Mouse (Mus musculus): ENCODE data around the gene Sik1. TPM values are rescaled to one million over a fixed set of nuclear protein-coding genes. Genes with fewer than 3 reads are reported as not detected.

Sik1 gene
- polyA plus RNA-seq, 1 experiment, result 19.8 TPM

GRCm38 (mm10) chr17:31854770-31855596 lies 621 bp downstream of the Sik1 start:
- DNase-seq (ENCODE audit: low read depth), result no peak

- DNase-seq (ENCODE audit: low read depth), result no peak
These were observed 2.0 kb downstream of the Sik1 start for GRCm38 (mm10) chr17:31853448-31854188.

DNA sequence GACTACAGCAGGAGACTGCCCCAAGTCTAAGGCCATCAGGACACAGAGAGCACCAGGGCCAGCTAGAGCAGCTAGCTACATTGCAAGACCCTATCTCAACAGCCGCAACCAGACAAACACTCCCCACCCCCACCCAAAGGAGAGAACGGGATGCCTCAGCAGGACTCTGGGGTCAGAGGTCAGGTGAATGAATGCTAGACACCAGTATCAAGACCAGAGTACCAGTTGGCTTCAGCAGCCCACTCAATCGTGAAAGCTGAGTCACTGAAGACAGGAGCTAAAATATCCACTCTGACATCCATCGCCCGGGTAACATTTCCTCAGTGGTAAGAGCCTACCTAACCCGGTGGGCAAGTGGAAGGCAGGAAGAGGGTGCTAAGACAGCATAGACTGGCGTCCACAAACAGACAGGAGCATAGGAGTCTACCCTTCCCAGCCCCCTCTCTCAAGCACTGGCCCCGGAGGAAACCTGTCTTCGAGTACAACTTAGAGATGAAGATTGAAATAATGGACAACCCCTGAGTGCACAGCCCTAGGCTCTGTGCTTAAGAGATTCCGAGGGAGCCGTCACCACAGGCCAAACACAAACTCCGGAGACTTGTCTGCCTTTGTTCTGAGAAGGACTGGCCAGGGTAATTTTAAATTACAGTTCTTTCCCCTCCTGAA lies 2.7 kb downstream of the Sik1 start:
- no peak for DNase-seq (ENCODE audit: low read depth)

- no peak for DNase-seq (ENCODE audit: low read depth)
These were observed 3.7 kb downstream of the Sik1 start for GRCm38 (mm10) chr17:31851816-31852476.

DNA sequence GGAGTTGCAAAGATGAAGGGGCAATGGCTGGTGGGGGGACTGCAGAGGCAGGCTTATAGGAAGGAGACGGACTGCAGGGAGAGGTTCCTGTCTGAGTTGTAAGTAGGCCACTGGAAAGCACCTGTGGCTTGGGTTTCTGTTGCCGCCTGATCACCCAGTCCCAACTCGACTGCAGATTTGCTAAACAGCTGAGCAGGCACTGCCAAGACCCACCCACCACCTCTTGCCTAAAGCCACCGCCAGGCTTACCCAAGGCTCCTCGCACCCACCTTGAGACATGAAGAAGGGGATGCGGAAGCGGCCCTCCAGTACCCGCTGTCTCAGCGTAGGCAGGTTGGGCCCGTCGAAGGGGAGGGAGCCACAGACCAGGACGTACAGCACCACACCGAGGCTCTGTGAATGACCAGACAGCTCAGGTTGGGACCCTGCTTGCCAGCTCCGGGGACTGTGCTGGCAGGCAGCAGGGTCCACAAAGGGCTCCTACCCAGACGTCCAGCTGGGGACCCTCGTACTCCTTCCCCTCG lies 5.1 kb downstream of the Sik1 start:
- DNase-seq (ENCODE audit: low read depth), result no peak

DNA sequence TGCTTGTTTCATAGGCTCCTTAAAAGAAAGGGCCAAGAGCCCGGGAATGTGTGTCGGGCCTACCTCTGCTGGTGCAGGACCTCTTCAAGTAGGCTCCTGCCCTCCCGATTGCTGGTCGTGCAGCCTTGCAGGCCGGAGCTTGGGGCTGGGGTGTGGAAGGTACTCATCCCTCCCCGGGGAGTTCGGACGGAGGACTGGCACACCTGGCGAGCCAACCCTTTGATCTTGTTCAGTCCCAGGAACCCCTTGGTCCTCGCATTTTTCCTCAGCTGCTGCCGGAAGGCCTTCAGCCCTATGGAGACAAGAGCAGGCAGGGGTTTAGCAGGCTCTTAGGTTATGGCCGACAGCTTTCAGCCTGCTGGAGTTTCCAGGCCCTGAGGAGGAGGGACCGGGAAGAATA lies 8.6 kb downstream of the Sik1 start:
- no peak for DNase-seq (ENCODE audit: low read depth)

DNA sequence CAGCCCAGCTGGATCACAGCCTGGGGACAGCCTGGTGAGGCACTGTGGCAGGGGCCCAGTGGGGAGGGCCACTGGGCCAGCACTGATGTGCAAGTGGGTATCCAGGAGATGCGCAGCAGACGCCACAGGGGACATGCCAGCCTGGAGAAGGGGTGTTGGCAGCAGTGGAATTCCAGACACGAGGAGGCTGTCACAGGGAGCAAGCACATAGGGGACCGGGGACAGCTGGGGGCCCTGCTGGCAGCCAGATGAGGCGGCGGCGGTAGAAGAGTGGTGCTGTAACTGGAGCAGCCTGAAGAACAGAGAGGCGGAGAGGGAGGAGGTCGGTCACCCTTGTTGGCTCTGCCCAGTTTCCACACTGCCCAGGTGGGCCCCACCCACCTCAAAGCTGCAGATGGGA lies 9.3 kb downstream of the Sik1 start:
- DNase-seq (ENCODE audit: low read depth), result no peak

DNA sequence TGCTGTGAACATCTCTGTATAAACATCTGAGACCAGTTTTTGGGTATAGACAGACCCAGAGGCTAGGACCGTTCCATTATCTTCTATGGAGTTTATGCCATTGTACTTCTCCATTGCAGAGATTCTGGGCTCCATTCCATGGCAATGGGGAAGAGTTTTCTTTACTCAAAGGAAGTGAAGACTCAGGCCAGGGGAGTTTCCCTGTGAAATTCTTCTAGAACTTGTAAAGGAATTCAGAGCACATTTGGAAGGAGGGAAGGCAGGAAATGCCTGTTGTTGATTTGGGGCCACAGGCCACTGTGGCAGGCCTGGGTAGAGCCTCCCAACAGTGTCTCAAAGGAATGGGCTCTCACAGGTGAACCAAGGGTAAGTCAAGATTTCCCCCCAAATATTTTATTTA lies 11.7 kb downstream of the Sik1 start:
- DNase-seq (ENCODE audit: low read depth), result no peak

GRCm38 (mm10) chr17:31842930-31843822 lies 12.4 kb downstream of the Sik1 start:
- DNase-seq (ENCODE audit: low read depth), result no peak

DNA sequence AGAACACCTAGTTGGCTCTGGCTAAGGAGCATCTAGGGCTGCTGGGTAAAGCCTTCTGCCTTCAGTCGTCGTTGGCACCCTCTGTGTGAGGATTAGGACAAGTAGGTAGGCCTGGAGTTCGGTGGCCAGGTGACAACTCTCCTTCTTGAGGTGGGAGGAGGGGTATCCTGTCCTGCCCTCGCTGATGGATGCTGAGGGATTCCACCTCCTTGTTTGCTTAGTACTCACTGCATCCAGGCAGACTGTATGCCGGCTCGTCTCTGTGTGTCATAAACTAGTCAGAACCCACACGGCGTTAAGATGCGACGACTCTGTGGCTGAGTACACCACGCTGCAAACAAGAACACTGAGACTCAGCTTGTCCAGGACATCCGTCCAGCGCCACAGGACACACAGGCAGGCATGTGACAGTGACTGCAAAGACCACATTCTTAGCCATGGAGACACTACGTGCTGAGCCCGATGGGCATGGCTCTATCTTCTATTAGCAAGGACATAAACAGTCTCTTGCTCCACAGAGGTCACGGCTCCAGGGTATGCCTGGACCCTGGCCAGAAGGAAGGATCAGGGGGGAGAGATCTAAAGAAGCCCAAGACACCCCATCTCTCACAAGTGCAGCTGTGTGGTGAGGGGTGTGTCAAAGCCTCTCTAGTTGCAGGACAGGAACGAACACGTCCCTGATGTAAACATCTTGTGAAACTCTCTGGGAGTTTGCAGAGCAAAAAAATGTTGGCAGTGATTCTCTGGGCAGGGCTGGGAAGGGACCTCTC lies 13.6 kb downstream of the Sik1 start:
- peak; percentile 86 for DNase-seq (ENCODE audit: low read depth)

- DNase-seq (ENCODE audit: low read depth), result no peak
These were observed 14.2 kb downstream of the Sik1 start for GRCm38 (mm10) chr17:31841453-31841841.

DNA sequence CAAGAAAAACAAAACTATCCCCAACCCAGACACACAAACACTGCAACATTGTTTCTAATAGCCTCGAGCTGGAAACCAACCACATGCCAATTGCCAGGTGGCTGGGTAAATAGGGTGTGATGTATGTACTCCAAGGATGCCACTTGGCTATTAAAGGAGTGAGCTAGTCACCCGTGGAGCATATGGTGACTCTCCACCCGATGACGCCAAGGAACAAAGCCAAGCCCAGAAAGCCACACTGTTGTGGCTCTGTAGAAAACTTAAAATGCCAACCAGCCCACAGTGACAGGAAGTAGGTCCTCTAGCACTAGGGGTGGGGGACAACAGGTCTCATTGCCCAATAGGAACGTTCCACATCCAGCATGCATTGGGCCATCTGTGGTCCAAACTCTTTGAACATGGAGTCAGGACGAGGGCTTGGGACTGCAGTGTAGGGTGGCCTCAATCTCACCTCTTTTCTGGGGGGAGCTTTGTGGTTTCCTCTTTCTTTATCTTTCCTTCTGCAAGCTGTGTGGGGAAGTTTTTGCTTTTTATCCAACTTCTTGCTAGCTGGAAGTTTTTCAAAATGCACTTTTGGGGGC lies 15.1 kb downstream of the Sik1 start:
- DNase-seq (ENCODE audit: low read depth), result no peak

- no peak for DNase-seq (ENCODE audit: low read depth)
These were observed 18.8 kb downstream of the Sik1 start for GRCm38 (mm10) chr17:31836772-31837171.

- DNase-seq (ENCODE audit: low read depth), result no peak
These were observed 19.4 kb downstream of the Sik1 start for GRCm38 (mm10) chr17:31836264-31836607.

GRCm38 (mm10) chr17:31835528-31836263 lies 19.9 kb downstream of the Sik1 start:
- no peak for DNase-seq (ENCODE audit: low read depth)

DNA sequence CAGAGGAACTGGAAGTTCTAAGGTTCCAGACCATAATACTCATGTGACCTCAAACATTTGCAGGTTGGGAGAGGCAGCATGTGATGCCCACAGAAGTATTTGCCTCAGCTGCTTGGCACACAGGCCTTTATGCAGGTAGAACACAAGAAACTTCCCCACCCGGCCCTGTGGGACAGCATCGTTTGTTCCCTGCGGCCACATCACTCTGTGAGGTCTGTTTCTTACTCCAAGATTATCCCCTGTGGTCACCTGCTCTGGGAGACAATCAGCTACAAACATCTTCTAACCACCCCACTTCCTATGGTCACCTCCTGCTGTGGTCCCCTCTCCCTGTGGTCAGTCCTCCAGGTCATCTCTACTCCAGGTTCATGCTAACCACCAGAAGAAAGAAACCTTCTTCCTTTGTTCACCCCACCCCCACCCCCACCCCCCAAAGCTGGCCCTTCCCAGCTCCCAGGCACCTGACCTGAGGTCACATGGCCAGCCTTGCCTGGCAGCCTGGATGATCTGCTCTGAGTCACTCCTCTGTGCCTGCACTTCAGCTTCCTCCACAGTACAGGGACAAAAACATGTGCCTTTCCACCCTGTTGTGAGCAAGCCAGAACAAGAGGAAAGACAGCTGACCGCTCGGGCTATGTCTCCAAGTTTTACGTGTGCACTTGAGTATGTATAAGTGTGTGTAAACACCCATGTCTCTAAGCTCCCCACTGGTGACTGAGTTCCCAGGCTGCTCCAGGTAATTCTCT lies 21.1 kb downstream of the Sik1 start:
- no peak for DNase-seq (ENCODE audit: low read depth)

- no peak for DNase-seq (ENCODE audit: low read depth)
These were observed 21.9 kb downstream of the Sik1 start for GRCm38 (mm10) chr17:31833752-31834151.

- DNase-seq (ENCODE audit: low read depth), result no peak
These were observed 23.0 kb downstream of the Sik1 start for GRCm38 (mm10) chr17:31832577-31832964.

Measured in gonadal fat pad, adult 2 months (tissue).